Mouse (Mus musculus) kidney, adult 2 months (tissue): ENCODE results near the gene Trim25.

ENCODE experiments used
- CTCF ChIP-seq: fragments of 200-500 bp; conservative IDR thresholded peaks from 2 replicates; pipeline ENCODE4 v1.5.1; 2011; ENCODE audit warnings: low read depth, mild to moderate bottlenecking, control low read depth, low read length, moderate library complexity, mixed read lengths; ENCODE audit not compliant: insufficient read depth, insufficient read length
- POLR2A ChIP-seq: fragments of 200-500 bp; IDR thresholded peaks from one replicate; pipeline ENCODE4 v1.6.1; 2011; ENCODE audit warnings: low read depth, low read length, control low read depth

GRCm38 (mm10) chr11:89069303-89069702 lies 70.1 kb downstream of the Trim25 start:
- TF ChIP-seq POLR2A (no peak), CTCF (peak; percentile 36)
